Mouse (Mus musculus): Measurements from ENCODE around the gene Kndc1. TPM values are rescaled to one million over a fixed set of nuclear protein-coding genes. Genes with fewer than 3 reads are reported as not detected.
A peak's percentile ranks its signal among the peaks of the same experiment; 100 is the strongest.

Gene Kndc1
- polyA plus RNA-seq, 1 experiment from 2014 or later = 0.15 TPM

DNA sequence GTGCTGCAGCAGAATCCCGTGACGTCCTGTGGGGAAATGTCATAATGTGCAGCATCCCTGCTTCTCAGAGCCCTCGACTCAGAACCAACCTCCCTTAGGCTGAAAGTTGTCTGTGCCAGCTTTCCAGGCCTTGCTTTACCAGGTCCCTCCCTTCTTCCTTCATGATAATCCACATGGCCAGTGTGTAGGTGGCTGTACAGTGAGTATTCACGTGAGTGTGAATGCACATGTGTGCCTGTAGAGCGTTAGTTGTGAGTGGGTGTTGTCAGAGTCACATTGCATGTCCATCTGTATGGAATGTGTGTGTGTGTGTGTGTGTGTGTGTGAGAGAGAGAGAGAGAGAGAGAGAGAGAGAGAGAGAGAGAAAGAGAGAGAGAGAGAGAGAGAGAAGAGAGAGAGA is 16.4 kb upstream of the Kndc1 start:
- no peaks in the 10 kb centered on the region for H3K27me3 ChIP-seq
- H3K9me3 ChIP-seq = no peaks in the 10 kb centered on the region
- H3K4me2 ChIP-seq (replicated peaks) = no peak overlapping the region
- no peak overlapping the region for H3K9ac ChIP-seq
- H3K4me3 ChIP-seq = no peak overlapping the region
- H3K27ac ChIP-seq = no peak overlapping the region
- no peak for ATAC-seq (ENCODE audit: insufficient number of reproducible peaks, insufficient read depth, low FRiP score, low TSS enrichment)
- 79% methylated on average over 5 of the region's 5 CpGs for WGBS
- no peaks in the 10 kb centered on the region for H3K4me1 ChIP-seq
- H3K36me3 ChIP-seq = no peaks in the 10 kb centered on the region

DNA sequence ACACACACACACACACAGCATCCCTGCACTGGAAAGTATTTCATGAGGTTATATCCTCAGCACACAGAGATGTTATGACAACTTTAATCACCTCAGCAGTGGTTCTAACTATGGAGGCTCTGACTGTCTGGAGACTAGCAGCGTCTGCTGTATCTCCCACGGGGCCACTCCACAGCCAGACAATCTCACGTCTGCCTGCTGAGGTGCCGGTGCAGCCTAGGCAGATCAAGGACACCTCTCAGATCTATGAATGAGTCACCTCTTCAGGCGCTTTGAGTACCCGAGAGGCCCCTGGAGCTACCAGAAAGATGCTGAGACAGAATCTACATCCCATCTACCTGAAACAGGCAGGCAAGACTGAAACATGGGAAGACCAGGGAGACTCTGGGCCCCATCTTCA is 15.9 kb upstream of the Kndc1 start:
- H3K4me1 ChIP-seq = no peaks in the 10 kb centered on the region
- no peak overlapping the region for H3K4me3 ChIP-seq
- no peak for ATAC-seq (ENCODE audit: insufficient number of reproducible peaks, insufficient read depth, low FRiP score, low TSS enrichment)
- no peak overlapping the region for H3K27ac ChIP-seq
- no peak overlapping the region for H3K4me2 ChIP-seq (replicated peaks)
- H3K36me3 ChIP-seq = no peaks in the 10 kb centered on the region
- H3K9me3 ChIP-seq = no peaks in the 10 kb centered on the region
- H3K9ac ChIP-seq = no peak overlapping the region
- no peaks in the 10 kb centered on the region for H3K27me3 ChIP-seq
- 60% methylated on average over 6 of the region's 6 CpGs for WGBS

DNA sequence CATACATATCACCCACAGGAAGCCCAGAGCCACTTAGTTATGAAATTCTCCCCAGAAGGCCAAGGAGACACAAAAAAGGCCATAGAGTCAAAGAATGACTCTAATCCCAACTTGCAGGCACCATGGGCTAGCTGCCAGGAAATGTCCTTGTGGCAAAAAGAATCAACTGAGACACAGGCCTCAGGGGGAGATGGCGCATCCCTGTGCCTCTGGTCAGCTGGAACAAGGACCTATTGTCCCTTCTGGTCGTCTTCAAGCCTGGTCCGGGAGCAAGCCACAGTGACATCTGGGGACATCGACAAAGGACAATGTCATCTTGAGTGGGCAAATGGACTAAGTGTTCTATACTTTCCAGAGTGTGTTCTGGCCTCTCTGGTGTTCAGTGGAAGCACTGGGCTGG is 11.0 kb upstream of the Kndc1 start:
- WGBS = 47% methylated on average over 4 of the region's 4 CpGs
- H3K4me2 ChIP-seq (replicated peaks) = no peak overlapping the region
- H3K27me3 ChIP-seq = no peaks in the 10 kb centered on the region
- H3K9ac ChIP-seq = no peak overlapping the region
- no peaks in the 10 kb centered on the region for H3K4me1 ChIP-seq
- no peaks in the 10 kb centered on the region for H3K9me3 ChIP-seq
- H3K27ac ChIP-seq = no peak overlapping the region
- no peak overlapping the region for H3K4me3 ChIP-seq
- no peak for ATAC-seq (ENCODE audit: insufficient number of reproducible peaks, insufficient read depth, low FRiP score, low TSS enrichment)
- H3K36me3 ChIP-seq = no peaks in the 10 kb centered on the region

DNA sequence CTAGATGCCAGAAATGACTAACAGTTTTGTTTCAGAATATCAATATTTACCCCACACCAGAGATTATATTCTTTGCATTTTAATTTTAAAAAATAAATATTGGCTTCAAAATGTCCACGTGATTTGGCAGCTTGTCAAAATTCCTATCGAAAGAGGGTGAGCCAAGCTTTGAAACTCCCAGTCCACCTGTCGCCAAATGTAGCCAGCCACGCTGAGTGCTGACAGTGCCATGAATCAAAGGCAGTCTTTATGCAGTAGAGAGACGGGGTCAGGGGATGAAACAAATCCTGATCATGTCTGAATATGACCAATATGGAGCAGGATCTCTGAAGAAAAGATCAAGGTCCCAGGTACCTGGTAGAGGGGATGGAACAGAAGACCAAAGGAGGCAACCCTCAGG is 2.7 kb upstream of the Kndc1 start:
- peaks cover 39% of the 10 kb centered on the region for H3K27me3 ChIP-seq
- no peak overlapping the region for H3K4me2 ChIP-seq (replicated peaks)
- H3K4me3 ChIP-seq = no peak overlapping the region
- 75% methylated on average over 5 of the region's 5 CpGs for WGBS
- no peaks in the 10 kb centered on the region for H3K4me1 ChIP-seq
- no peak overlapping the region for H3K9ac ChIP-seq
- H3K36me3 ChIP-seq = no peaks in the 10 kb centered on the region
- no peak for ATAC-seq (ENCODE audit: insufficient number of reproducible peaks, insufficient read depth, low FRiP score, low TSS enrichment)
- H3K9me3 ChIP-seq = no peaks in the 10 kb centered on the region
- no peak overlapping the region for H3K27ac ChIP-seq

DNA sequence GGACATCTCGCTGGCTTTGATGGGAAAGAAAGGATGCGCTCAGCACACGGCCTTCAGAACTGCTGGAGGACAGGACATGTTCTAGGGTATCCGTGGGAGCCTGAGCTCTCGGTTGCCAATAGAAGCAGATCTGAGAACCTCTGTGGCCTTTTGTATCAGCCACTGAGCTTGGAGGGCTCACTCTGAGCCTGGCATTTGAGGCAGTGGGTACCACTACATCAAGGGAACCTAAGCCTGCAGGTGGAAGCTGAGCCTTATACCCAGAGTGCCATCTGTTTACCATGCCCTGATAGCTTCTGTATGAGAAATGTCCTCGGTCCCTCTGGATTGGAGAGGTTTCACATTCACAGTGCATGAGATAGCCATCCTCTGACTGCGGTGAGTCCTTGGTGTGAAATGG is 1.8 kb downstream of the Kndc1 start:
- no peak overlapping the region for H3K4me2 ChIP-seq (replicated peaks)

DNA sequence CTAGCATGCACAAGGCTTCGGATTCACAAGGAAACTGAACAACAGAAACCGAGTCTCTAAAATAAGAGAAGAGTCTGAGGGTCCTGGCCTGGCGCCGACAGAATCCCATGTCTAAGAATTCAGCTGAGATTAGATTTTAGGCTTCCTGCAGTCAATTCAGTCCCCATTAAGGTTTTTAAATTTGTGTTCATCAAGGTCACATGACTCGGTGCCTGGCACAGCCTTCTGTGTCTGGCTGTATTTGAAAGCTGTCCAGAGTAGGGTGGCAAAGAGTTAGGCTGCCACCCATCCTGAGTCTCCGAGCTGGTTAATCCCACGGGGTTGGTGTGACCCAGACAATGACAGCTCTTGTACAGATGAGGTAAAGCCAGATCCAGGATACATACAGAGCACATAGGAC is 2.3 kb downstream of the Kndc1 start:
- H3K36me3 ChIP-seq = no peaks in the 10 kb centered on the region
- no peak overlapping the region for H3K9ac ChIP-seq
- WGBS = 81% methylated on average over 7 of the region's 7 CpGs
- no peak overlapping the region for H3K27ac ChIP-seq
- H3K4me3 ChIP-seq = no peak overlapping the region
- peaks cover 49% of the 10 kb centered on the region for H3K27me3 ChIP-seq
- no peaks in the 10 kb centered on the region for H3K4me1 ChIP-seq
- no peak overlapping the region for H3K4me2 ChIP-seq (replicated peaks)
- H3K9me3 ChIP-seq = no peaks in the 10 kb centered on the region
- ATAC-seq (ENCODE audit: insufficient number of reproducible peaks, insufficient read depth, low FRiP score, low TSS enrichment) = no peak

More for the DNA sequence above, 1.8 kb downstream of the Kndc1 start:
- 79% methylated on average over 7 of the region's 7 CpGs for WGBS
- H3K27me3 ChIP-seq = peaks cover 49% of the 10 kb centered on the region
- no peaks in the 10 kb centered on the region for H3K4me1 ChIP-seq
- no peaks in the 10 kb centered on the region for H3K36me3 ChIP-seq
- H3K9ac ChIP-seq = no peak overlapping the region
- no peak for ATAC-seq (ENCODE audit: insufficient number of reproducible peaks, insufficient read depth, low FRiP score, low TSS enrichment)
- no peak overlapping the region for H3K4me3 ChIP-seq
- H3K27ac ChIP-seq = no peak overlapping the region
- H3K9me3 ChIP-seq = no peaks in the 10 kb centered on the region

DNA sequence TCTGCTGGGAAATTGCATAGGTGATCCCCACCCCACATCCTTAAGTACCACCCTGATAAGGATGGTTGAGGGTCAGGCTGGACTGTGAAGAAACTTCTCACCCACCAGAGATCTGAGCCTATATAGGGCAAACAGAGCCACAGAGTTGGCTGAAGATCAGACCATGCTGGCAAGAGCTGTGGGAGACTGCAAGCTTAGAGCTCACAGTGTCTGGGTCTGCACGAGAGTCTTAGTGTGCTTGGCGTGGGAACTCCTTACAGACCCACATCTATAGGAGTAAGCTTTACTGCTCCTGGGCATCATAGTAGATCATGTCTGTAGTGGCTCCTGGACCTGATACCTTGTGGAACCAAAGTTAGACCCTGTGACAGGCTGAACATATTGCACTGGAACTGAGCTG is 4.1 kb downstream of the Kndc1 start:
- Histone ChIP-seq H3K4me1 (no peaks in the 10 kb centered on the region), H3K4me2 (replicated peaks) (no peak overlapping the region), H3K9me3 (no peaks in the 10 kb centered on the region), H3K4me3 (no peak overlapping the region), H3K36me3 (no peaks in the 10 kb centered on the region), H3K9ac (no peak overlapping the region), H3K27ac (no peak overlapping the region), H3K27me3 (peaks cover 47% of the 10 kb centered on the region)
- no peak for ATAC-seq (ENCODE audit: insufficient number of reproducible peaks, insufficient read depth, low FRiP score, low TSS enrichment)
- WGBS = 65% methylated on average over 2 of the region's 2 CpGs

DNA sequence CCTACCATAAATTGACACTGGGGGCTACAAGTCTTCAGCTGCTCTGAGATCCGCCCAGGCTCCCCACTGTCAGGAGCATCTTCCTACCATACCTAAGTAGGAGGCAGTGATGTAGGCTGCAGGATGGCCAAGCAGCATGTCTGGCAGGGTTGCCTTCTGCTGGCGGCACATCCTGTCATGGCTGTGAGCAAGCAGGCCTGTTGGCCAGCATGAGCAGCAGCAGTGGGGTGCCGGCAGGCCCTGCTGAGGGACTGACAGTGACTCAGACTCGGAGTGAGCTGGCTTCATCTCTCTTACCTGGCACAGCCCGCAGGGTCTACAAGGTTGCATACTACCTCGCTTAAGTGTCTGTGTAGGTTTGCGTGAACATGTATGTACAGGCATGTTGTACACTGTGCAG is 5.0 kb downstream of the Kndc1 start:
- Histone ChIP-seq H3K9ac (no peak overlapping the region), H3K4me2 (replicated peaks) (no peak overlapping the region), H3K27me3 (peaks cover 38% of the 10 kb centered on the region), H3K4me3 (no peak overlapping the region), H3K27ac (no peak overlapping the region), H3K4me1 (no peaks in the 10 kb centered on the region), H3K9me3 (no peaks in the 10 kb centered on the region), H3K36me3 (no peaks in the 10 kb centered on the region)
- 83% methylated on average over 7 of the region's 7 CpGs for WGBS
- no peak for ATAC-seq (ENCODE audit: insufficient number of reproducible peaks, insufficient read depth, low FRiP score, low TSS enrichment)

DNA sequence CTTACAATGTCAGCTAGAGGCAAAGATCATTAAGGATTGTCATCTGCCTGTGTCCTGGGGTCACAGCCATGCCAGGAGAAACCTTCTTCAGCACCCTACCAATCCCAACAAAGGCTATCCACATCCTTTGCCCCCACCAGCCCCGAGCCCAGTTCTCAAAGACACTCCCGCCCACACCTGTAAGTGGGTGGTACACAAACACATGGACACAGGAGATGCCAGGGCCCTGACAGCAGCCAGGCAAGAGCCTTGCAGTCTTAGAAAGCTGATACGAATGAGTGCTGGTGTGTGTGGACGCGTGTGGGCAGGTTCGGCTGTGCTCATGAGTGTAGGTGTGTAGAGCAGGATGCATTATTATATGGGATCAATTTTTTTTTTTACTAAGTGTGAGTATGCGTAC is 6.0 kb downstream of the Kndc1 start:
- Histone ChIP-seq H3K4me3 (no peak overlapping the region), H3K9ac (no peak overlapping the region), H3K27ac (no peak overlapping the region), H3K36me3 (no peaks in the 10 kb centered on the region), H3K4me2 (replicated peaks) (no peak overlapping the region), H3K9me3 (no peaks in the 10 kb centered on the region), H3K27me3 (peaks cover 28% of the 10 kb centered on the region), H3K4me1 (no peaks in the 10 kb centered on the region)
- 91% methylated on average over 7 of the region's 7 CpGs for WGBS
- ATAC-seq (ENCODE audit: insufficient number of reproducible peaks, insufficient read depth, low FRiP score, low TSS enrichment) = no peak

DNA sequence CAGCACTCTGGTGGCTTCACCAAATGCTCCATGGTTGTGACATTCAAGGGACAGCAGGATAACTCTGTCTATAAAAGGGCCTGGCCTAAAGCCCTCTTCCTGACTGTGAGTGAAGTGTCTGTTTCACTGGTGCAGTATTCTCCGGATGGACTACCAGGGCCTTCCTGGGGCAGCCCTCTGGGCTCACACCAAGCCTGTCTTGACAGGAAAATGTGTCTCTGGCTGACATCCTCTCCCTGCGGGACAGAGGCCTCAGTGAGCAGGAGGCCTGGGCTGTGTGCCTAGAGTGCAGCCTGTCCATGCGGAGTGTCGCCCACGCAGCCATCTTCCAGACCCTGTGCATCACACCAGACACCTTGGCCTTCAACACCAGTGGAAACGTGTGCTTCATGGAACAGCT is 6.4 kb downstream of the Kndc1 start:
- H3K4me1 ChIP-seq = 0 out of 2 replicates have a peak, but pooled peaks cover 4% of the 10 kb centered on the region
- H3K4me2 ChIP-seq (replicated peaks) = no peak overlapping the region
- no peak for ATAC-seq (ENCODE audit: insufficient number of reproducible peaks, insufficient read depth, low FRiP score, low TSS enrichment)
- H3K9me3 ChIP-seq = no peaks in the 10 kb centered on the region
- no peak overlapping the region for H3K9ac ChIP-seq
- WGBS = 79% methylated on average over 6 of the region's 6 CpGs
- H3K4me3 ChIP-seq = no peak overlapping the region
- no peaks in the 10 kb centered on the region for H3K36me3 ChIP-seq
- peaks cover 24% of the 10 kb centered on the region for H3K27me3 ChIP-seq
- H3K27ac ChIP-seq = no peak overlapping the region

DNA sequence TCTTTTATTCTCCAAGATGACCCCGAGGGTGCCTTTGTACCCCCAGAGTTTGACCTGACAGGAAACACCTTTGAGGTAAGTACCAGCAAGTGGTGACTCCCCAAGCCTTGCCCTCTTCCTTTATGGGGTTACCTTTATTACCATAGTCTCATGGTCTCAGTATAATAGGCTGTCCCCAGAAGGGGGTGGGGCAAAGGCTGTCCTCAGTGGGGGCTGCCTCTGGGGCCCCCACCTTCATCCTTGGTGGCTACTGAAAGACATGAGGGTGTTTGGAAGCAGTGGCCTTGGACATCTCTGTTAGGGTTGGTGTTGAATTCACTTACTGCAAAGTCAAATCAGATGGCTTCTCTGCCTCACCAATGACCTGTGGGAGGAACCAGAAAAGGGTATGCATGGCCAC is 7.5 kb downstream of the Kndc1 start:
- Histone ChIP-seq H3K27me3 (peaks cover 13% of the 10 kb centered on the region; the same call in 1 of the 2 replicates), H3K4me2 (replicated peaks) (no peak overlapping the region), H3K36me3 (no peaks in the 10 kb centered on the region), H3K4me1 (0 out of 2 replicates have a peak, but pooled peaks cover 6% of the 10 kb centered on the region), H3K27ac (no peak overlapping the region), H3K4me3 (no peak overlapping the region), H3K9me3 (no peaks in the 10 kb centered on the region), H3K9ac (no peak overlapping the region)
- ATAC-seq (ENCODE audit: insufficient number of reproducible peaks, insufficient read depth, low FRiP score, low TSS enrichment) = no peak
- 45% methylated on average over 1 of the region's 1 CpGs for WGBS

DNA sequence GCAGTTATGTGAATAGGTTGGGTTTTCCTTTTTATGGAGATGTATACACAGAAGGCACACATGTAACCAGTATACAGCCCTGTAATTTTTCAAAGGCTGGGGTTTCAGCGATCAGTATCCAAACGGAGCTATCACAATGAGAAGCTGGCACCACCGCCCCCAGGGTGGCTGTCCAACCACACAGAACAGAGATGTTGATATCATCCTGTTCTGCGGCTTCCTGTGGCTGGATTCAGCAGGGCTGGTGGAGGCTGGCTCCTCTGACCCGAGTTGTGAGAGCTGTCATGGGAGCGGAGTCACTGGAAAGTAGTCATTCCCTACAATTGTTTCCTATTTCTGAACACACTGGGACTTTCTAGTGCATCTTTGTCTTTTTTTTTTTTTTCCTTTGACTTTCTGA is 10.8 kb downstream of the Kndc1 start:
- Histone ChIP-seq H3K4me3 (no peak overlapping the region), H3K9me3 (no peaks in the 10 kb centered on the region), H3K36me3 (no peaks in the 10 kb centered on the region), H3K4me2 (replicated peaks) (no peak overlapping the region), H3K4me1 (peaks cover 6% of the 10 kb centered on the region; the same call in 1 of the 2 replicates), H3K27ac (no peak overlapping the region), H3K9ac (no peak overlapping the region), H3K27me3 (peaks cover 5% of the 10 kb centered on the region; the same call in 1 of the 2 replicates)
- 29% methylated on average over 6 of the region's 6 CpGs for WGBS
- no peak for ATAC-seq (ENCODE audit: insufficient number of reproducible peaks, insufficient read depth, low FRiP score, low TSS enrichment)

DNA sequence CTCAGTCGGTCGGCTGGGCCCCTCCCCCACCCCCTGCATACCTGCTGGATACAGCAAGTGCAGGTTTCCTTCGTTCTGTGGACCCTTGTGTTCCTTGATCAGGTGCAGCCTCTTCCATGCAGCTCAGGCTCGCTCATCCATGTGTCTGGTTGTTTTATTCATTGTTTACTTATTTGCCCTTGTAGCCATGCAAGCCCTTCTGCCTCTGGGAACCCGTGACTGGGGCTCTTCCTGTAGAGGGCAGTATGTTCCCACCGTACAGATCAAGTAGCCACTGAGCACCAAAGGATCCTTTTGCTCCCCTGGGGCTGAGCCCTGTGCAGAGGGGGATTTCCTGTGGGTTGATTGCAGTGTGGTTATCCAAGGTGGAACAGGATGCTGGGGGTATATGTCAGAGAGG is 11.2 kb downstream of the Kndc1 start:
- no peak overlapping the region for H3K9ac ChIP-seq
- H3K36me3 ChIP-seq = no peaks in the 10 kb centered on the region
- no peak overlapping the region for H3K27ac ChIP-seq
- peaks cover 6% of the 10 kb centered on the region; the same call in 1 of the 2 replicates for H3K4me1 ChIP-seq
- H3K9me3 ChIP-seq = no peaks in the 10 kb centered on the region
- H3K4me2 ChIP-seq (replicated peaks) = 0 out of 2 replicates have a peak overlapping the region, but pooled peaks have one; percentile 16
- no peak for ATAC-seq (ENCODE audit: insufficient number of reproducible peaks, insufficient read depth, low FRiP score, low TSS enrichment)
- H3K4me3 ChIP-seq = no peak overlapping the region
- WGBS = 1% methylated on average over 6 of the region's 6 CpGs
- H3K27me3 ChIP-seq = peaks cover 5% of the 10 kb centered on the region; the same call in 1 of the 2 replicates

Measured in embryonic facial prominence, embryonic 12.5 days (tissue).